Mouse (Mus musculus): ENCODE data around the gene Hsd17b12.

GRCm38 (mm10) chr2:93992259-93992658 is 165.5 kb downstream of the Hsd17b12 start:
- TF ChIP-seq CTCF (IDR thresholded peaks at IDR 0.05; ENCODE audit: control insufficient read depth, insufficient read depth, insufficient read length) = no peak
- no peak for TF ChIP-seq USF1 (IDR thresholded peaks at IDR 0.05; ENCODE audit: low read depth)
